Mouse (Mus musculus): ENCODE measurements around the gene Jazf1. TPM values are rescaled to one million over a fixed set of nuclear protein-coding genes. Genes with fewer than 3 reads are reported as not detected.
A peak's percentile ranks its signal among the peaks of the same experiment; 100 is the strongest.

The Jazf1 gene
- total RNA-seq, 2 experiments from 2014 or later = 36.8 to 37.8 TPM

GRCm38 (mm10) chr6:52868352-52868751 lies 200.1 kb downstream of the Jazf1 start:
- DNase-seq (ENCODE audit: extremely low spot score in 1 of 2, low spot score in 1 of 2) = no peak

- DNase-seq (ENCODE audit: extremely low spot score in 1 of 2, low spot score in 1 of 2) = no peak
Measured at GRCm38 (mm10) chr6:52861928-52862327, 206.5 kb downstream of the Jazf1 start.

- peak in 1 of 2 experiments; percentile 29 for DNase-seq (ENCODE audit: extremely low spot score in 1 of 2, low spot score in 1 of 2)
Measured at GRCm38 (mm10) chr6:52861186-52861820, 207.1 kb downstream of the Jazf1 start.

GRCm38 (mm10) chr6:52860713-52861112 lies 207.7 kb downstream of the Jazf1 start:
- DNase-seq (ENCODE audit: extremely low spot score in 1 of 2, low spot score in 1 of 2) = no peak

- no peak for DNase-seq (ENCODE audit: extremely low spot score in 1 of 2, low spot score in 1 of 2)
Measured at GRCm38 (mm10) chr6:52858911-52859431, 209.5 kb downstream of the Jazf1 start.

- DNase-seq (ENCODE audit: extremely low spot score in 1 of 2, low spot score in 1 of 2) = no peak
Measured at GRCm38 (mm10) chr6:52852404-52853107, 215.9 kb downstream of the Jazf1 start.

- no peak for DNase-seq (ENCODE audit: extremely low spot score in 1 of 2, low spot score in 1 of 2)
Measured at GRCm38 (mm10) chr6:52851975-52852374, 216.5 kb downstream of the Jazf1 start.

- no peak for DNase-seq (ENCODE audit: extremely low spot score in 1 of 2, low spot score in 1 of 2)
Measured at GRCm38 (mm10) chr6:52851019-52851418, 217.4 kb downstream of the Jazf1 start.

- DNase-seq (ENCODE audit: extremely low spot score in 1 of 2, low spot score in 1 of 2) = no peak
Measured at GRCm38 (mm10) chr6:52848199-52848598, 220.2 kb downstream of the Jazf1 start.

- no peak for DNase-seq (ENCODE audit: extremely low spot score in 1 of 2, low spot score in 1 of 2)
Measured at GRCm38 (mm10) chr6:52846314-52846713, 222.1 kb downstream of the Jazf1 start.

GRCm38 (mm10) chr6:52844741-52845140 lies 223.7 kb downstream of the Jazf1 start:
- no peak for DNase-seq (ENCODE audit: extremely low spot score in 1 of 2, low spot score in 1 of 2)

GRCm38 (mm10) chr6:52843027-52843426 lies 225.4 kb downstream of the Jazf1 start:
- no peak for DNase-seq (ENCODE audit: extremely low spot score in 1 of 2, low spot score in 1 of 2)

GRCm38 (mm10) chr6:52842598-52842997 lies 225.8 kb downstream of the Jazf1 start:
- DNase-seq (ENCODE audit: extremely low spot score in 1 of 2, low spot score in 1 of 2) = no peak

- DNase-seq (ENCODE audit: extremely low spot score in 1 of 2, low spot score in 1 of 2) = no peak
Measured at GRCm38 (mm10) chr6:52841611-52842010, 226.8 kb downstream of the Jazf1 start.

- DNase-seq (ENCODE audit: extremely low spot score in 1 of 2, low spot score in 1 of 2) = no peak
Measured at GRCm38 (mm10) chr6:52840589-52841044, 227.8 kb downstream of the Jazf1 start.

- DNase-seq (ENCODE audit: extremely low spot score in 1 of 2, low spot score in 1 of 2) = peak; percentile 71 to 95
Measured at GRCm38 (mm10) chr6:52838691-52839090, 229.7 kb downstream of the Jazf1 start.

- DNase-seq (ENCODE audit: extremely low spot score in 1 of 2, low spot score in 1 of 2) = no peak
Measured at GRCm38 (mm10) chr6:52837792-52838191, 230.6 kb downstream of the Jazf1 start.

GRCm38 (mm10) chr6:52836201-52836950 lies 232.1 kb downstream of the Jazf1 start:
- DNase-seq (ENCODE audit: extremely low spot score in 1 of 2, low spot score in 1 of 2) = peak in 1 of 2 experiments; percentile 22

- DNase-seq (ENCODE audit: extremely low spot score in 1 of 2, low spot score in 1 of 2) = no peak
Measured at GRCm38 (mm10) chr6:52827752-52828277, 240.6 kb downstream of the Jazf1 start.

- peak in 1 of 2 experiments; percentile 23 for DNase-seq (ENCODE audit: extremely low spot score in 1 of 2, low spot score in 1 of 2)
Measured at GRCm38 (mm10) chr6:52825535-52825934, 242.9 kb downstream of the Jazf1 start.
